Mouse (Mus musculus): ENCODE measurements around the gene Tmem131.

DNA sequence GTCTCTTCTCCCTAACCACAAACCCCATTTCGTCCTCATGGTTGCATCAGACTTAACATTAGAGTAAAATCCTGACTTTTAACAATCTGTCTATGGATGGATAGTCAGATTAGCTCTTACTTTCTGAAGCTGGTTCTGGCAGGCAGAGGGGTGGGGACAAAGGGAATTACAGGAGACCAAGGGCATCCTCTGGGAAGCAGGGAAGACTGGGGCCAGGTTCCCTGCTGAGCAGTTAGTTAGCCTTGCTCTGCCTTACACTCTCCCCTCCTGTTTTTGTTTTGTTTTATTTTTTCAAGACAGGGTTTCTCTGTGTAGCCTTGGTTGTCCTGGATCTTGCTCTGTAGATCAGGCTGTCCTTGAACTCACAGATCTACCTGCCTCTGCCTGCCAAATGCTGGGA is 173.5 kb downstream of the Tmem131 start:
- TF ChIP-seq CTCF (IDR thresholded peaks at IDR 0.05; ENCODE audit: insufficient read depth, low read depth, low read length) (no peak), POLR2A (IDR thresholded peaks at IDR 0.05; ENCODE audit: insufficient read depth, low read depth, low read length) (no peak)
